Mouse (Mus musculus): ENCODE data around the gene Eef1a1. TPM values are rescaled to one million over a fixed set of nuclear protein-coding genes. Genes with fewer than 3 reads are reported as not detected.
"Not testable (repeated sequence)": the region's sequence is repeated elsewhere in the genome, so short reads cannot be mapped to it uniquely, and the experiment has no call there.

Eef1a1 gene
- 3,927 and 4,011 TPM in 2 replicates for polyA plus RNA-seq (2015; fragmentation: Nextera tagmentation; extraction: Ambion mirVana)

DNA sequence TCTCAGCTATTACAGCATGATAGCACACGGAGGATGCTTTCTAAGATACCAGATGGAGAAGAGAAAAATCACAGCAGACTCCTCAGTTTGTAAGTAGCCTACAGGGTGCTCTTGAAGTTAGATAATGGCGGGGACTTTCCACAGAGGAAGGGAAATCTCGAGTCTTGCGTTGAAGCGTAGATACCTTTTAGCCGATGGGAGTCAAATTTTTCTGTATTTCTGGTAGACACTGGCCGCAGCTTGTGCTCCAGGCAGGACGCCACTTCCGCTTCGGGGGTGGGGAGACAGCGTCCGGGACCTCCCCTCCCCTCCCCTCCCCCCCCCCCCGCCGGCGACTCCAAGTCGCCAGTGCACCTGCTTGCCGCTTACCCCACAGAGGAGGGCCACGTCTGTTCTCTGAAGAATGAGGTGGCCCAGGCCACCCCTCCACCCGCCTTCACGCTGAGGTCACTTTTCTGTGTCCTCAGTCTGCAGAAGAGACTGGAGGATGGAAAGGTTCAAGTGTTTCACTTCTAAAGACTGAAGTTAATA lies at the start of gene Eef1a1:
Gene Eef1a1 (minus strand): TSS at position 262 of the 531 bp plus-strand sequence.
- peak; percentile 49 for DNase-seq (ENCODE audit: low spot score)

DNA sequence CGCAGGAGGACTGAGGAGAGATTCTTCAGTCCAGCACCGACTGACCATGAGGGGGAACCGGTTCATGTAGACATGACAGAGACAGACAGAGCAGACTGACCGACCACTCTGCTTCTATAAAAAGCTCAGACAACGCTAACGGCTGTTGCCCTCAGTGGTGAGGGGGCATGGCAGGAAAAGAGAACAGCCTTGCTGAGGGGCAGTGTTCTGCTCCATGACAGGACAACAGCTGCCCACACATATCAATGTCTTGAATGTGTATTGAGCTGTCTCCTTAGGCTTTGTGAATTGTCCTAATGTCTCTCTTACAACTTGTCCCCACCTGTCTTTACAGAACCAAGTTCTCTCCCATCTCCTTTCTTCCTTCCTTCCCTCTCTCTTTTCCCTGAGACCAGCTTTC lies 49.5 kb upstream of the Eef1a1 start:
- no peak for DNase-seq (ENCODE audit: low spot score)

DNA sequence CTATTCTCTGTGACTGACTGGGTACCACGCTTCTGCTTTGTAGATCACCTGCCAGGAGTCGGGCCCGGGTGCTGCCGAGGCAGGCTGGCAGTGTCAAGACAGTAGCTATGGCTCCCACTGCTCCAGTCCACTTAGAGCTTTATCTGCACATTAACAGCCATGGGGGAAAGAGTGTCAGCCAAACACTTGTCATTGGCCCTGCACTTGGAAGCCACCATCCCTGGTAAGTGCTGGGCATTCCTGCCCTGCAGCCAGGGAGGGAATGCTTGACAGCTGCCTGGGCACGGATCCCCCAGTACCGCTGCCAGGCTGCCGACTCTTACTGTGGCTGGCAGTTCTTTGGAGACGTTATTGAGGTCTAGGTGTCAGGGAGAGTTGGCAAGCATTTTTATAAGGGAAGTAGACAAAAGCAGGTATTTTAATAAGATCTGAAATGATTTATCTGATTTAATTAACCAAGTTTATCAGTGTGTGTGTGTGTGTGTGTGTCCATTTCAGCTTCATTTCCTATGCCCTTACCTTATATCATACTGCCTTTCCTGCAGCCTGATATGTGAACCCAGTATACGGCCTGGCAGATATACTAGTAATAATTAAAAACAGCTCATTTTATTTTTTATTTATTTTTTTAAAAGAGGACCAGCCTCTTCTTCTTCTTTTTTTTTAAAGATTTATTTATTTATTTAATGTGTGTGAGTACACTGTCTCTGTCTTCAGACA lies 48.4 kb upstream of the Eef1a1 start:
- DNase-seq (ENCODE audit: low spot score) = no peak

DNA sequence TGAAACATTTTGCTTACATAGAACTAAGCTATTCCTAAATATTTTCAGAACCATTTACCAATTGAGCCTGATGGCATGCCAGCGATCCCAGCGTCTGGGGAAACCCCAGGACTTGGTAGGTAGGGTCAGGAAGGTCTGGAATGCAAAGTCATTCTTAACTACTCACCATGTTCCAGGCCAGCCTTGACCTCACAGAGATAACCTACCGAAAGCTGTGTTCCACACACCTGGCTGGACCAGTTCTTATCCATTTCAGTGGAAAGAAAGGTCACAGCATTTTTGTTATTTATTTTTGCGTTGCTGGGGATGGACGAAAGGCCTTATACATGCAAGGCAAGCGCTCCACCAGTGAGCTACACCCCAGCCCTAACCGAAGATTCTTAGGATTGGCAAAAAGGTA lies 45.7 kb upstream of the Eef1a1 start:
- no peak for DNase-seq (ENCODE audit: low spot score)

DNA sequence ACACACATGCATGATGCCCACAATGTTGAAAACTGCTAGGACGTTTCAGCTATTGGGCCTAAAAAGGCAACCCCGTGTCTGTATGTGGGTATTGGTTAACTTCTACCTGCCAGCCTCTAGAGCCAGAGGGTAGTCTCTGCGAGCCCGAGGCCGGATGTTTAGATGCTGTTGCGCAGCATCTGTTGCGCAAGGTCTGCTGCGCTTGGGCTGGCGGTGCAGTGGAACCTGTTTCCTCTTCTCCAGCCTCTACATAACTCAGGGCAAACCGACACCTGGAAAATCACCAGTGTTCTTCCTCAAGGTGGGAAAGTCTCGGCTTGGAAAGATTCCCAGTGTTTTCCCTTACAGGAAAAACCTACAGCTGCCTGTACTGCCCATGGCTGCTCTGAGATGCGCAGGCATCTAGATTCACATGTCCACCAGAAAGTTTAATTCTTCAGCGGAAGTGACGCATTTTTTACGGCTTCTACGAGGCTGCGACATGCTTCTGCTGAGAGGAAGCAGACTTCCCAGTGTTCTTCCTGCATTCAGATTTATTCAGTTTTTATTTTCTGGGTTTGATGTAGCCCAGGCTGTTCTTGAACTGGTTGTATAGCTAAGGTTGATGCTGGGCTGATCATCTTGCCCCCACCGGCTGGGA lies 44.5 kb upstream of the Eef1a1 start:
- DNase-seq (ENCODE audit: low spot score) = peak; percentile 61

DNA sequence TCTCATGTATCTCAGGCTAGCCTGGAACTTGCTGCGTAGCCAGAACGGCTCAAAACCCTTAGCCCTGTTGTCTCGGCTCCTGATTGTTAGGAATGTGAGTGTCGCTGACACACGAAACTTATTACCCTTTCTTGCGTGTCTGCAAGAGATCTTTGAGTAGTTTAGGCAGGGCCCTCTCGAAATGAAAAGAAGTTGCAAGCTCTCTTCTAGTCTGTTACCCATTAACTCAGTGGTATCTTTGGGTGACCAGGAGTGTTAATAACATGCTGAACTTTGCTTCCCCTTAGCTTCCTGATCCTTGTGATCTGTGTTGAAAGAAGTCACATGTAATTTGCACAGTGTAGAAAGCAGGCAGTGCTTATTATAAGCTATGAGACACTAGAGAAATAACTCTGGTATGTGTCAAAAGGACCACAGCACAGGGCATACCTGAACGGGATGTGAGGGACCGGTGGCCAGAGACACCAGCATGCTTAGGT lies 43.4 kb upstream of the Eef1a1 start:
- DNase-seq (ENCODE audit: low spot score) = no peak

DNA sequence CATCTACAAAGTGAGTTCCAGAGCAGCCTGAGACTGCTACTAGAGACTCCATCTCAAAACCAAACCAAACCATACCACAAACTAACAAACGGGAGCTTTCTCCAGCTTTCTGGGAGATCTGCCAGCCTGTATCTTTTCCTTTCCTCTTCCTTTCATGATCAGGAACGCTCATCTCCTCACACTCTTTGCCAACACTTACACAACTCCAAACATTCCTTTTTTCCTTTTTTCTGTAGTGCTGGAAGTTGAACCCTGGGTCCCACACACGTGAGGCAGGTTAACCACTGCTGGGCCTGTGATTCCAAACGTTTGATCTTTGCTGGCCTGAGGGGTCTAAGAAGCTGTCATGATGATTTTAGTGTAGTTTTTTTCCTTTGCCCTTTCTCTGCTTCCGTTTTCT lies 42.9 kb upstream of the Eef1a1 start:
- DNase-seq (ENCODE audit: low spot score) = no peak

DNA sequence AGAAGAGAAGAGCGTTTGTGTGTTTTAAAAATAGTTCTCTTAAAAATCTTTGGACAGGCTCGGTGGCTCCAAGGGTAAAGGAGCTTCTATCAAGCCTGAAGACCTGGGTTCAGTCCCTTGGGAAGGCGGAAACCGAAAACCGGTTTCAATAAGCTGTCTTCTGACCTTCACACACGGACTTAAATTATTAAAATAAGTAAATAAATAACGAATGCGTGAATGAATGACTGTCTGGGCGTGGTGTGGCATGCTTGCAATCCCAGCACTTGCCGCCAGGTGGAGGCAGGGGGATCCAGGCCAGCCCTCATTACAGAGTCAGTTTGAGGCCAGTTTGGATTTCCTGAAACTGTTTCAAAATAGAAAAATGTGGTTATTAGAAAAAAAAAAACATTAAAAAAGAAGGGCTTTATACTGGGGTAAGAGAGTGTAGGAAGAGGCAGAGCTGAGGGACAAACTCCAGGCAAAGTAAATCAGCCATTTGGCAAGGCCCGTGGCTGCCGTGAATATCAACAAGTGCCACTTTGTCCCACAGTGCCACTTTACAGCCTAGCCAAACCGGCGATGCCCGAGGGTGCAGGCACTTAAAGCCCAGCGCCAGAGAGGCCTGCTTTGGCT lies 38.9 kb upstream of the Eef1a1 start:
- DNase-seq (ENCODE audit: low spot score) = peak; percentile 67

DNA sequence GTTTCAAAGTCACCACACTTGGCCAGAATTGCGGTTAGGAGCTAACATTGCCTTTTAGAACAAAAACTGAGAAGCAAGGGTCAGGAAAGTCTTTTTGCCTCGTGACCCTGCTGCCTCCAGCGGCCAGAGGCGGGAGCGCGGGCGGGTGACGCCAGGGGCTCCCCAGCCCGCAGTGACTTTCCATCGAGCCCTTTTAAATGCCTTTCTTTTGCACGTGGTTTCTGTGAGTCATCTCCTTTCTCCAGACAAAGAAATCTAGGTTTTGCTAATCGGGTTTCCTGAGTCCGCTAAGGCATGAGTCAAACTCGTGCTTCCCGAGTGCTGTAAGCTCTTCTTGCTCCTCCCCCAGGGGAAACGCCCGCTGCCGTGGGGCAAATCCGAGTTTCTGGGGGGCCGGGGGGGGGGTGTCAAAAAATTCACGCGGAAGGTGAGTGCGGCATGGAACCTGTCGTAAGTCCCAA lies 38.4 kb upstream of the Eef1a1 start:
- peak; percentile 74 for DNase-seq (ENCODE audit: low spot score)

DNA sequence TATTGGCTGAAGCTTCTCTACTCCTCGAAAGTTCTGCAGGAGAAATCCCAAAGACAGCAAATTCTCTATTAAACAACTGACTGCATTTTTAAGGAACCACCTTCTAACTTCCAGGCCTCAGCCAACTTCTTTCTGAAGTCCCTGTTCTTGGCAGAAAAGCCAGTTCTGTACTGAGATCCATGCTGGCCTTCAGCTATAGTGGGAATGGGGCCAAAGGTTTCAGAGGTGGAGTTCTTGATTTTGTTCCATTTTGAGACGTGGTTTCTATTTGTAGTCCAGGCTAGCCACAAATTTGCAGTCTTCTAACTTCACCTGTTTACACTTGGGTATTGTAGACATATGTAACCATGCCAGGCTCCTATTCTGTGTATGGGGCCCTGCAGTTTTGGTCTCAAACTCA lies 37.3 kb upstream of the Eef1a1 start:
- DNase-seq (ENCODE audit: low spot score) = no peak

DNA sequence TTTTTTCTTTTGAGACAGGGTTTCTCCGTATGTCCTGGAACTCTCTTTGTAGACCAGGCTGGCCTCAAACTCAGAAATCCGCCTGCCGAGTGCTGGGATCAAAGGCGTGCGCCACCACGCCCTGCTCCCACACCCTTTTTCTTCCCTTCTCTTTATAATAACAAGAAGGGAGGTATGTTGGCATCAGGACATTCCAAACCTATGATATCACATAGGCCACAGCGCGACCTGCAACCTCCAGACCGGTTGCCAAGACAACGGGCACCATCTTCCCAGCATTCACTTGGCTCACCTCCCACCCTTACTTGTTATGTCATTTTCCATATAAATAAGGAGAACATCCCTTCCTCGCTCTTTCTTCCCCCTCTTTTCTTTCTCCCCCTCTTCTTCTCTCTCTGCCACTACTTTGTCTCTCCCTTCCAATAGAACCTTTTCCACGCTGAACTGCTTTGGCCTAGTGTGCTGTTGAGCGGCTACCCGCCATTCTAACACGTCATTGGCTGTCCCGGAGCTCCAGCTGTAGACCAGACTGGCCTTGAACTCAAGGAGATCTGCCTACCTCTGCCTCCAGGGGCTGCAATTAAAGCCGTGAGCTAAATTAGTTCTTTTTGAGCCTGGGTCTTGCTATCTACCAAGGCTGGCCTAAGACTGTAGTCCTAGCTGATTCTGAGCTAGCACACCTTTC lies 36.6 kb upstream of the Eef1a1 start:
- no peak for DNase-seq (ENCODE audit: low spot score)

DNA sequence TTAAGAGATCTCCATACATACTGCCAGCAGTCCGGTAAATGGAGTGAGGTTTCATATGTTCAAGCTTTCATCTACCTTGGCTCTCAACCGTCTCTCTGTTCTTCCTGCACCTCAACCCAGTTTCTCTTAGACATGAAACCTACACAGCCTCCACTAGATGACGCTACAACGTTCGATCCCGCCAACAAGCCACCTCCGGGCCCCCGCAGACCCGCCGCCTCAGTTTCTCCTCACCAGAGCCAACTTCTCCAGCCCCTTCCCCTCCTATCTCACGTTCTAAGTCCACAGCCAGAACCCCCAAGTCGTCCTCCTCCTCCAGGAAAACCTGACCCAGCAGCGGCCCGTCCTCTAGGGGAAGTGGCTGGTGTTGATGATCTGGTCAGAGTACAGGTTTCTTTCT lies 32.7 kb upstream of the Eef1a1 start:
- peak; percentile 65 for DNase-seq (ENCODE audit: low spot score)

DNA sequence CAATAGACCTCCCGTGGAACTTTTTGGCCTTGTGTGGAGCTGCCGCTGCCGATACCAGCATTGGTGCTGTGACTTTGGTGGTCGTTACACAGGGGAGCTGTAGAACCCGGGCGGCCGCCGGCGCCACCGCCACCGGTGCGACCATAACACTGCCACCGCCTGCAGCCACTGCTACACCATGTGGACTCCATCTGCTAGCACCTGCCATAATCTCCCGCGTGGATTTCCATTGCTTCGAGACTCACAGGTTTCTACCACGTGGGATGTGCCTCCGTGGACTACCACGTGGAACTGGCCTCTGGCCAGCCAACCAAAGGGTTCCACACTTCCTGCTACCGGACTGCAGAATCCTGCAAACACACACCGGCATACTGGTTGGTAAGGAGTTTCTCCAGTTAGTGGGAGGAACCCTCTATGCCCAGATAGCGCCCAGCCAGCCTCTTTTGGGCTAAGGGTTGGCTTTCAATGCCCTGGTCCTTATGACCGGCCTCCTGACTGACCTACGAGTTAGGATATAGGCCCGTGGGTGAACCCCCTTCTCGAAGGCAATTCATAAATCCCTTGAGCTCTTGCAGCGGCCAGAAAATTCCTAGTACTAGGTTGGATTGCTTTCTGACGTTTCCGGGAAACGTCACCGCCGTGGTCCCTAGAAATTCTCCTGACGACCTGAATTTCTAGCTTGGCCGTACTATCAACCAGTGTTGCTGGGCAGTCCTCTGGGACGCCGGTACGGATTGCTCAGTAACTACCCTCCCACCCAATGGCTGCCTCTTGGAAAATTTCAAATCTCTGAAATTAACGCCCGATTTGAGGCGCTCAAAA lies 32.0 kb upstream of the Eef1a1 start:
- DNase-seq (ENCODE audit: low spot score) = peak; percentile 16

DNA sequence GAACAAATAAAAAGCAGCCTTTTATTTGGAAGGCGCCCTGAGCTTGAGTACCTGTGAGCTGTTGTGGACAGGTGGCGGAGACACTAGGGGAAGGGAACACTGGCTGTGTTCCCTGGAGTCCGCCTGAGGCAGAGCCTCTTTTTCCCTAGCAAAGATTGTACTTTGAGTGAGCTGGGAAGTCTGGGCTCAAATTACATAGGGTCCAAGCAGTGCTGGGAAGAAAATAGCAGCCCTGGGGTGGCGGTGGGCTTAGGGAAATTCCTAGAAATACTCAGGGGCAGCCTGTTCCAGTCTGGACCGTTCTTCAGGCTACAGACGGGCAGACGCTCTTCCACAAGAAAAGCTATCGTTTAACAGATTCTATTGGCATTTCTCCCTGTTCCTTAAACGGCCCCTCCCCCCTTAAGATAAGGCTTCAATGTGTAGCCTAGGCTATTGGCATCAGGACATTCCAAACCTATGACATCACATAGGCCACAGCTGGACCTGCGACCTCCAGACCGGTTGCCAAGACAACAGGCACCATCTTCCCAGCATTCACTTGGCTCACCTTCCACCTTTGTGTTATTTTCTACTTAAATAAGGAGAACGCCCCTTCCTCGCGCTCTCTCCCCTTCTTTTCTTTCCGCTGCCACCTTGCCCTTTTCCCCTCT lies 31.3 kb upstream of the Eef1a1 start:
- DNase-seq (ENCODE audit: low spot score) = no peak

DNA sequence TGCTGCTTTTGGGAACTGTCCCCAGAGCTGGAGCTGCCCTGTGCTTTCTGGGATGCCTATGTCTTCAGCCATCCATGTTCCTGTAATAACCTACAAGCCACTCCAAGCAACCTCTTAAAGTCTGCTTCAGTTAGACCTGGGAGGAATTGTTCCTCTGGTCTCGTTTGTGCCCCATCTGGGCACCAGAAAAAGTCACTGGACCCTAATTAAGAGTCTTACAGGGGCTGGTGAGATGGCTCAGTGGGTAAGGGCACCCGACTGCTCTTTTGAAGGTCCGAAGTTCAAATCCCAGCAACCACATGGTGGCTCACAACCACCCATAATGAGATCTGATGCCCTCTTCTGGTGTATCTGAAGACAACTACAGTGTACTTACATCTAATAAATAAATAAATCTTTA lies 28.3 kb upstream of the Eef1a1 start:
- not testable (repeated sequence) for DNase-seq (ENCODE audit: low spot score)

DNA sequence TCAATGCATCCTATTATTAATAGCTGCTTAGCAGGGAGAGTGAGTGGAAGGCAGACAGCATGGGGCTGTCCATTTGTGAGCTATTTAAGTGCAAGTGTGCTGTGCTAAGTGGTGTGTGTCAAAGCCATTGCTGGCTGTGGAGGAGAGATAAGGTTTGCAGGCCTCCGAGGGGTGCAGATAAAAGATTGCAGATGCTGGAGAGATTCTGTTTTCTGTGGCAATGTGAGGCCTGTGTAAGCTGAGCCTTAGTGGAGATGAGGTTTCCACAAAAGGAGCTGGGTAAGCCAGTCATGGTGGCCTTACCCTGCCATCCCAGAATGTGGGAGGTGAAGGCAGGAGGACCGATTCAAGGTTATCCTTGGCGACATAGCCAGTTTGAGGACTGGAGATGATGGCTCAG lies 27.2 kb upstream of the Eef1a1 start:
- DNase-seq (ENCODE audit: low spot score) = no peak

DNA sequence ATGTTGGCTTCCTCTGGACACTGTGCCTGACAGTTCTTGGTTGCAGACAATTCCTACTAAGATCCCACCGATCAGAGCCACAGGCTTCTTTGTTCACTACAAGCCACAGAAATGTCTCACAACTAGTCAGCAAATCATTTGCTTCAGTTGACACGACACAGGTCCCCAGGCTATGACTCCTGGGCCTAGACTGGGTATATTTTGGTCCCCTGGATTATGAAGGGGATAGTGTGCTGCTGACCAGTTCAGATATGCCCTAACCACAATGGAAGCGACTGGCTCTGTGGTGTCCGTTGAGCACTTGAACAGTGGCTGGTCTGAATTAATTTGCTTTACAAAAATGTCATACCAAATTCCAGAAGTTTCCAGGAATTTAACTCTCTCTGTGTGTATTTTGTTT lies 25.7 kb upstream of the Eef1a1 start:
- no peak for DNase-seq (ENCODE audit: low spot score)

DNA sequence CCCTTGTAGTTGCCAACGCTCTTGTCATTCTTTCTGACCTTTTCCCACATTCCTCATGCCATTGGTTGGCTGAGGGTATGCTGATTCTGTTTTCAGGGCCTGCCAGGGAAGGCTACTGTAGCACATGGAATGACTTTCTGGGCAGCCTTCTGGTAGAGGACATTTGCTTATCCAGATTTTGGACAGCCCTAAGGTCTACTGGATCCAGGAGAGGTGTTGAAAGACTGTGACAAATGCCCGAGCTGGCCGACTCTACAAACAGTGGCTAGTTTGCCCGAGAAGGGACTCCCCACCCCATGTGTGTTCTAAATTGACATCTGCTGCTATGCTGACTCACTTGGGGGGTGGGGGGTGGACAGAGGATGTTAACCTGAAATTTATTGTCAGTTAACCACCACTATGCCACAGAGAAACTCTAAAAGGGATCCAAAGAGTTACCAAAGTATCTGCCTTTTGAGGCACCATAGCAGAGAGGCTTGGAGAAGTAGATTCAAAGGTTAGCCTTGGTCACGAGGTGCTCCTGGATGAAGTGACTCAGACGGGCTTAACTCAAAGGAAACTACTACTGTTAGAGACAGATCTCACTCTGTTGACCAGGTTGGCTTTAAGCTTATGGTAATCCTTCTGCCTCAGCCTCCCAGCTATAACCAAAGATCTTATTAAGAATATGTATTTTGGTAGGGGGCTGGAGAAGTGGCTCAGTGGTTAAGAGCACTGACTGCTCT lies 25.0 kb upstream of the Eef1a1 start:
- DNase-seq (ENCODE audit: low spot score) = no peak

DNA sequence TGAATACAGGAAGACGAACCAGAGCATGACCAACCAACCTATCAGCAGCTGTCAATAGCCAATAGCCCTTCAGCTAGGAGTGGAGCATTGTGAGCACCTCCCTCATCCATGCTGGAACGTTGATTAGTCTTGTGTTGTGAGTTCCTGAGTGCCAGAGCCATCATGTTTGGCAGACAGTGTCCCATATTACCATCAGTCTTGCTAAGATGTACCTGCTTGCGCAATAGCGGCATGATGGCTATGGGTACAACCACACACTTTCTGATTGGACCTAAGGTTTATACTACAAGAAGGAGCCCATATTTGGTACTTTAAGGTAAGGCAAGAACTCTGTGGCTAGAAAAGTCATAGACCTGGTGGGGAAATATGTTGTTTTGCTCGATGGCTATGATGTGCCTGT lies 22.8 kb upstream of the Eef1a1 start:
- DNase-seq (ENCODE audit: low spot score) = no peak

All from thymus, postnatal 0 days (tissue).